Mouse (Mus musculus) leukemia stem cell, adult 10-12 weeks (primary cell): ENCODE data around the gene Vmn1r114. TPM values are rescaled to one million over a fixed set of nuclear protein-coding genes. Genes with fewer than 3 reads are reported as not detected.

Source experiments
- polyA plus RNA-seq: library from polyadenylated mRNA; stranded (reverse); fragments of >175 nt; gene quantifications from 2 replicates; pipeline ENCODE4 v1.2.3, GENCODE M21; 2012; ENCODE audit warnings: low replicate concordance

Gene Vmn1r114
- not detected in 2 replicates for polyA plus RNA-seq

GRCm38 (mm10) chr7:20812086-20812485 lies at the start of gene Vmn1r114:
Gene Vmn1r114, minus strand, starts transcription at chr7:20812186.

GRCm38 (mm10) chr7:20844885-20845284 lies 32.9 kb upstream of the Vmn1r114 start, which contains the start of gene Vmn1r115:
Gene Vmn1r115, minus strand, starts transcription at chr7:20844985.

GRCm38 (mm10) chr7:20786985-20787384 lies 25.0 kb downstream of the Vmn1r114 start, which contains the start of gene Vmn1r113:
Gene Vmn1r113, plus strand, starts transcription at chr7:20787285.

GRCm38 (mm10) chr7:20770885-20771284 lies 41.1 kb downstream of the Vmn1r114 start, which contains the start of gene Vmn1r112:
Gene Vmn1r112, plus strand, starts transcription at chr7:20771185.

Other genes with a start within 250 kb of the Vmn1r114 start
- gene Gm4141, start 235.9 kb downstream of the Vmn1r114 start, polyA plus RNA-seq, result not detected in 2 replicates
- gene Gm4513, start 213.2 kb downstream of the Vmn1r114 start, polyA plus RNA-seq, result not detected in 2 replicates
- not detected in 2 replicates for gene Vmn1r107, start 143.3 kb downstream of the Vmn1r114 start, polyA plus RNA-seq
- gene Vmn1r111, start 109.0 kb downstream of the Vmn1r114 start, polyA plus RNA-seq, result not detected in 2 replicates
- gene Gm10668, start 81.6 kb downstream of the Vmn1r114 start, polyA plus RNA-seq, result not detected in 2 replicates
- not detected in 2 replicates for gene Vmn1r112, start 41.0 kb downstream of the Vmn1r114 start, polyA plus RNA-seq
- not detected in 2 replicates for gene Vmn1r113, start 24.9 kb downstream of the Vmn1r114 start, polyA plus RNA-seq
- not detected in 2 replicates for gene Vmn1r115, start 32.8 kb upstream of the Vmn1r114 start, polyA plus RNA-seq
- gene Vmn1r116, start 60.1 kb upstream of the Vmn1r114 start, polyA plus RNA-seq, result not detected in 2 replicates
- not detected in 2 replicates for gene Vmn1r117, start 71.9 kb upstream of the Vmn1r114 start, polyA plus RNA-seq
- gene Vmn1r118, start 100.2 kb upstream of the Vmn1r114 start, polyA plus RNA-seq, result not detected in 2 replicates
- gene Vmn1r119, start 200.3 kb upstream of the Vmn1r114 start, polyA plus RNA-seq, result not detected in 2 replicates
- not detected in 2 replicates for gene Vmn1r120, start 241.6 kb upstream of the Vmn1r114 start, polyA plus RNA-seq